ENCODE assay signal across 7 mouse cellular contexts in the genomic region with DNA sequence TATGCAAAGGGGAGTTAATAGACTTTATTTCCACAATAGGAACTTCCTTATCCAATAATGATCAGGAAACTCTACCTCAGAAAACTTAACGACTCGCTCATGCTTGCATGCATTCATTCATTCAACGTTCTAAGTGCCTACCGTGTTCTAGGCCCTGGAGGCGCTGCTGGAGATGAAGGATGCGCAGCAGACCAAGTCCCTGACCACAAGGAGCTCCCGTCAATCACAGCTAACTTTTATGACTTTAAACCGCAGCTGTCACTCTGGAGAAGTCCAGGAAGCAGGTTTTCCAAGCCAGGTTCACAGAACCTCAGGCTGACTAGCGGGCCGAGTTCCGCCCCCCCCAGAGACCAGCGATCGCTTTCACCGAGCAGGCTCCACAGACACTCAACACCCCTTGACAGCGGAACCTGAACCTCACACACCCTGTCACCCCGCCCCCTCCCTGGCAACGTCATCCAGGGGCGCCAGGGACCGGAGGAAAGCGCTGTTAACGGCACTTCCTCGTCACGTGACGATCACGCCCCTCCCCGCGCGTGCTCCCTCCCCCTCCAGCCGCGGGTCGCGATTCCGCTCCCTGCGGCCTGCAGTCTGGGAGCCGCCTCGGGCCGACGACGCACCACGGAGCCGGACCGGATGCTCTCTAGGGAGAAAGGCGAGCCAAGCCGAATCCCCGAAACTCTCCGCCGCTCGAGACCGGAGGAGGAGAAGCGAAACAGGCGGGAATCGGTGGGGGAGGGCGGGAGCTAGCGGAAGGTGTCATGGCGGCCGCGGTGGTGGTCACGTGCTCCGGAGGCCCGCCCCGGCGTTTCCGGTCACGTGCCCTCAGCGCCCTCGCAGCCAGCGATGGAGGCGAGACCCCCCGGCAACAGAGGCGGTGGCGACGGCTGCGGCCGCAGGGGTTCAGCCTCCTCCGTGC. TPM values are rescaled to one million over a fixed set of nuclear protein-coding genes. Genes with fewer than 3 reads are reported as not detected.
DNase-seq lines count a peak whose midpoint lies in the region; ATAC-seq and TF ChIP-seq lines count a peak whose summit lies in the region.

TSS of gene Hps5 (minus strand) at position 778 of the 919 bp plus-strand sequence.
TSS of gene Gtf2h1 (plus strand) at position 817 of the 919 bp plus-strand sequence.

- no peak for TF ChIP-seq CTCF in intestine, postnatal 0 days (IDR thresholded peaks at IDR 0.05; ENCODE audit: low read depth)
- TF ChIP-seq CTCF in small intestine, adult 2 months (IDR thresholded peaks at IDR 0.05; ENCODE audit: extremely low read depth, insufficient read length, insufficient replicate concordance, low read depth, low read length), result peak; percentile 22; the same call in 1 of the 2 replicates

- peak within 1 kb of the TSS; percentile 93 for H3K4me2 ChIP-seq in intestine, postnatal 0 days (replicated peaks; ENCODE audit: low read depth)
- H3K4me2 ChIP-seq in midbrain, embryonic 12.5 days (replicated peaks), result peak within 1 kb of the TSS; percentile 99

- under 1% methylated on average over 68 of the region's 75 CpGs for WGBS in intestine, postnatal 0 days
- under 1% methylated on average over 63 of the region's 75 CpGs for WGBS in midbrain, embryonic 12.5 days
- WGBS in small intestine, adult 2 months, result under 1% methylated on average over 71 of the region's 75 CpGs

- intact Hi-C loops in left cerebral cortex, postnatal 4 days (cut with DNase I), result no loop called here

- peak; percentile 82 for TF ChIP-seq POLR2A in small intestine, adult 2 months (IDR thresholded peaks at IDR 0.05; ENCODE audit: low read depth, low read length)

- no peaks in the 10 kb centered on the region for H3K27me3 ChIP-seq in intestine, postnatal 0 days (replicated peaks; ENCODE audit: control insufficient read depth, insufficient read depth, low read length)
- H3K27me3 ChIP-seq in midbrain, embryonic 12.5 days, result no peaks in the 10 kb centered on the region
- no peaks in the 10 kb centered on the region for H3K27me3 ChIP-seq in small intestine, adult 2 months (ENCODE audit: control insufficient read depth, insufficient read depth, low read length)

- no peaks in the 10 kb centered on the region for H3K9me3 ChIP-seq in intestine, postnatal 0 days (ENCODE audit: control insufficient read depth)
- no peaks in the 10 kb centered on the region for H3K9me3 ChIP-seq in midbrain, embryonic 12.5 days

- peak; percentile 95 for ATAC-seq in intestine, postnatal 0 days
- ATAC-seq in midbrain, embryonic 12.5 days (ENCODE audit: low FRiP score, low read depth), result peak; percentile 99

- H3K36me3 ChIP-seq in intestine, postnatal 0 days (ENCODE audit: control insufficient read depth, insufficient read depth), result peaks cover 6% of the 10 kb centered on the region
- H3K36me3 ChIP-seq in midbrain, embryonic 12.5 days, result peaks cover 13% of the 10 kb centered on the region
- H3K36me3 ChIP-seq in small intestine, adult 2 months (ENCODE audit: control insufficient read depth, insufficient read depth, low read length), result peaks cover 12% of the 10 kb centered on the region

- peak within 1 kb of the TSS; percentile 84 for H3K27ac ChIP-seq in intestine, postnatal 0 days (ENCODE audit: low read depth, low read length)
- peak within 1 kb of the TSS; percentile 79 for H3K27ac ChIP-seq in midbrain, embryonic 12.5 days (replicated peaks)
- H3K27ac ChIP-seq in small intestine, adult 2 months (ENCODE audit: insufficient read depth, low read depth, low read length), result peak within 1 kb of the TSS; percentile 82

- peak within 1 kb of the TSS; percentile 94 for H3K4me3 ChIP-seq in intestine, postnatal 0 days (ENCODE audit: low read depth, low read length)
- H3K4me3 ChIP-seq in midbrain, embryonic 12.5 days, result peak within 1 kb of the TSS; percentile 93
- H3K4me3 ChIP-seq in small intestine, adult 2 months (ENCODE audit: low read depth, low read length), result peak within 1 kb of the TSS; percentile 89

- peak within 1 kb of the TSS; percentile 90 for H3K9ac ChIP-seq in intestine, postnatal 0 days (ENCODE audit: low read depth, low read length)
- peak within 1 kb of the TSS; percentile 90 for H3K9ac ChIP-seq in midbrain, embryonic 12.5 days (replicated peaks)

- H3K4me1 ChIP-seq in intestine, postnatal 0 days (replicated peaks; ENCODE audit: control insufficient read depth, insufficient read depth, low read length), result no peaks in the 10 kb centered on the region
- H3K4me1 ChIP-seq in midbrain, embryonic 12.5 days, result peaks cover 24% of the 10 kb centered on the region
- H3K4me1 ChIP-seq in small intestine, adult 2 months (ENCODE audit: control insufficient read depth, insufficient read depth, insufficient read length, low read length), result peaks cover 6% of the 10 kb centered on the region; the same call in 1 of the 2 replicates

- DNase-seq in adrenal gland, adult 8-10 months, result peak; percentile 97
- peak; percentile 99 for DNase-seq in embryo, embryonic 9.5 days (ENCODE audit: extremely low spot score)
- DNase-seq in gonadal fat pad, adult 2 months (ENCODE audit: low read depth), result no peak
- peak; percentile 99 for DNase-seq in left cerebral cortex, postnatal 4 days

RNA-seq across cellular contexts. Expression of gene Hps5, which starts in this region (rescaled TPM):
- 10 to 100 TPM; 26.4 to 40.6 (median 34.7) TPM for total RNA-seq in adrenal gland, adult 8-10 months (2022)
- polyA plus RNA-seq in gonadal fat pad, adult 2 months (2012; rRNA removed), result 17.9 and 20.3 TPM in 2 replicates
- polyA plus RNA-seq in intestine, postnatal 0 days (2015; fragmentation: Nextera tagmentation; extraction: Ambion mirVana), result 13.9 and 14.7 TPM in 2 replicates
- total RNA-seq in left cerebral cortex, postnatal 4 days (2021), result 10 to 100 TPM; 15.5 to 16.5 TPM
- polyA plus RNA-seq in midbrain, embryonic 12.5 days (2016; fragmentation: Nextera tagmentation; extraction: Ambion mirVana), result 23.8 and 24.9 TPM in 2 replicates
- 14.4 and 22.7 TPM in 2 replicates for polyA plus RNA-seq in small intestine, adult 2 months (2012; rRNA removed)

RNA-seq across cellular contexts. Expression of gene Gtf2h1, which starts in this region (rescaled TPM):
- total RNA-seq in adrenal gland, adult 8-10 months (2022), result 10 to 100 TPM; 32.0 to 41.3 (median 39.0) TPM
- 9.7 and 10.6 TPM in 2 replicates for polyA plus RNA-seq in gonadal fat pad, adult 2 months (2012; rRNA removed)
- polyA plus RNA-seq in intestine, postnatal 0 days (2015; fragmentation: Nextera tagmentation; extraction: Ambion mirVana), result 51.3 and 52.7 TPM in 2 replicates
- total RNA-seq in left cerebral cortex, postnatal 4 days (2021), result 10 to 100 TPM; 39.3 to 42.6 TPM
- polyA plus RNA-seq in midbrain, embryonic 12.5 days (2016; fragmentation: Nextera tagmentation; extraction: Ambion mirVana), result 51.5 and 52.1 TPM in 2 replicates
- 3.1 and 5.9 TPM in 2 replicates for polyA plus RNA-seq in small intestine, adult 2 months (2012; rRNA removed)
